Mouse (Mus musculus) mammary gland, adult 2 months (tissue): ENCODE results near the gene Kctd6. TPM values are rescaled to one million over a fixed set of nuclear protein-coding genes. Genes with fewer than 3 reads are reported as not detected.

Experiments used
- polyA plus RNA-seq: library from polyadenylated mRNA; depleted of rRNA; stranded (reverse); fragments of >200 nt; gene quantifications from 2 replicates; pipeline ENCODE4 v1.2.3, GENCODE M21; 2012; ENCODE audit warnings: low replicate concordance; rRNA removed

Kctd6 gene
- polyA plus RNA-seq: 8.2 and 14.1 TPM in 2 replicates

GRCm38 (mm10) chr14:8213803-8214224 is at the start of gene Kctd6:
TSS of gene Kctd6 (plus strand) at chr14:8214140.

DNA sequence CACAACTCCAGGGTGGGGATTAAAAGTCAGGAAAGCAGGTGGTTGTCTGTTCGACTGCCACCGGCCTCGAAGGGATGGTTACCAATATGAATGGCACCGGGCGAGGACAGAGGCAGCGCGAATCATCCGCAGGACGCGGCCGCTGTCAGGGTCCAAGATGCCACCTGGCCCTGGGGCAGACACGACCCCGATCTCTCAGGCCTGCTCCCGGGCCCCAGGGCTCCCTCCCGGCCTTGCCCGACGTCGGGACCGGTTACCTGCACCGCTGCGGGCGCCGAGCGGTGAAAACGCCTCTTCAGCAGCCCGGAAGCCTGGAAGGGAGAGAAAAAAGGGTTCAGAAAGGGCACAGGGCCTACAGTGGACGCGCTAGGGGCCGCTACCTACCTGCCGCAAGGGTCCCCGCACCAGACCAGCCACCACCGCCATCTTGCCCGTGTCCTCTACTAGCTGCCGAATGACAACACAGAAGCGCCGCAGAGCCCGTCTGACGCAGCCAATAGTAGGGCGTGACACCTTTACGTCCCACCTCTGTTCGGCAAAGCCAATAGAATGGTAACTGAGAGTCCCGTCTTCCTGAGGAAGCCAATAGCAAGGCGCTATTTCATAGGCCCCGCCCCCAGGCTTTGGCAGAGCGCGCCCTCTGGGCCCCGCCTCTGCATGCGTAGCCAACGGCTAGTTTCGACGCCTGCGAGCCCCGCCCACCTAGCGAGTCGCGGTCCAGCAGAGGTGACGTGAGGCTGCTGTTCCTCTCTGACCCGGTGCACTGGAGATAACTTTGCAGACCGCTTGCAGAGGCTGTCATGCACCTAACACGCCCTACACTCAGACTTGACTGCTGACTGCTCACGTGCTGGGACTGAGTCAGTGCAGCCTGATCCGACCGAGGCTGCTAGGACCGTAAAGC is 41.2 kb upstream of the Kctd6 start, which contains the start of gene Pdhb:
Pdhb (minus strand) TSS at position 519 of the 904 bp plus-strand sequence.

DNA sequence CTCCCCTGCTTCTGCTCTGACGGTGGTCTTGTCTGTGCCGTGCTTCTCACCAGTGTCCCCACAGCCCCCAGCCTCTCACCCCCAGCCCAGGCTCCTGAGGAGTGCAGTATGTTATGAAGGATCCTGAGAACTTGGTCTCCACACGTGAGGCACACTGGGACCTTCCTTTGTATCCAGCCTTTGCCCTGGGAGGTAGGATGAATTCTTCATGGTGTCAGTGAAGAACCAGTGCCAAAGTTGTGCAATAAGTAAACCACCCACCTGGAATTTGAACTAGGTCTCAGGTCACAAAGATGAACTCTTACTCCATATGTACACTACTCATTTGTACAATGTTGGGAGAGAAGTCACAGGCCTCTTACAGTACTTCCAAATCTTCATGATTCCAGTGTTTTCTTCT is 45.2 kb downstream of the Kctd6 start, which contains the start of gene Acox2:
Acox2 (minus strand) TSS at position 188 of the 400 bp plus-strand sequence.

Other genes starting within 250 kb of the Kctd6 start
- 15.5 and 16.9 TPM in 2 replicates for gene Dnase1l3, start 219.6 kb upstream of the Kctd6 start, polyA plus RNA-seq
- 19.9 and 39.3 TPM in 2 replicates for gene Abhd6, start 211.2 kb upstream of the Kctd6 start, polyA plus RNA-seq
- 5.7 and 11.8 TPM in 2 replicates for gene Rpp14, start 133.8 kb upstream of the Kctd6 start, polyA plus RNA-seq
- gene Pxk, start 115.9 kb upstream of the Kctd6 start, polyA plus RNA-seq: 43.2 and 43.9 TPM in 2 replicates
- 107 and 230 TPM in 2 replicates for gene Pdhb, start 41.1 kb upstream of the Kctd6 start, polyA plus RNA-seq
- 3.3 and 3.7 TPM in 2 replicates for gene Acox2, start 45.2 kb downstream of the Kctd6 start, polyA plus RNA-seq
- gene Fam107a, start 103.9 kb downstream of the Kctd6 start, polyA plus RNA-seq: 0.61 and 1.7 TPM in 2 replicates
- gene Oit1, start 164.6 kb downstream of the Kctd6 start, polyA plus RNA-seq: 1.9 and 2.4 TPM in 2 replicates